Comparison of ENCODE assay signal across 9 mouse cellular contexts in genomic region chr6:104028439-104029091, GRCm38 (mm10).
DNase-seq lines count a peak whose midpoint lies in the region; ATAC-seq lines count a peak whose summit lies in the region.
"Had no signal": no experiment of that assay in that cellular context is flagged by ENCODE, and none has a peak within 500 bp of the region (broad histone marks: within the 10 kb centered on the region; RNA-seq: fewer than 3 reads in every experiment).

No protein-coding gene starts in this region.

- H3K36me3 ChIP-seq in hindbrain, embryonic 14.5 days (replicated peaks; ENCODE audit: control insufficient read depth, insufficient read depth) = no peaks in the 10 kb centered on the region

- H3K27ac ChIP-seq in hindbrain, embryonic 14.5 days = no peak overlapping the region

- no peak for ATAC-seq in CD4-positive, CD25-positive, alpha-beta regulatory T cell, adult 4 months
- peak; percentile 66 for ATAC-seq in hindbrain, embryonic 14.5 days (ENCODE audit: low FRiP score)
- peak; percentile 83 for ATAC-seq in megakaryocyte progenitor cell, adult 5-6 weeks (replicated peaks; ENCODE audit: poor library complexity)

- no peak overlapping the region for H3K9ac ChIP-seq in hindbrain, embryonic 14.5 days

- DNase-seq in CD4-positive, CD25-positive, alpha-beta regulatory T cell, adult 2 months (ENCODE audit: low read depth, low spot score) = peak; percentile 2
- peak; percentile 71 for DNase-seq in adrenal gland, postnatal 14 days
- DNase-seq in embryo, embryonic 9.5 days (ENCODE audit: extremely low spot score) = peak; percentile 71
- DNase-seq in hindbrain, embryonic 14.5 days (ENCODE audit: low spot score) = peak; percentile 93
- DNase-seq in layer of hippocampus, postnatal 36 days = peak; percentile 67 to 74
- DNase-seq in right cerebral cortex, postnatal 4 days = peak; percentile 97

- H3K4me1 ChIP-seq in hindbrain, embryonic 14.5 days (replicated peaks; ENCODE audit: control insufficient read depth, insufficient read depth, low read length) = 0 out of 2 replicates have a peak, but pooled peaks cover 6% of the 10 kb centered on the region
- H3K4me1 ChIP-seq: megakaryocyte, embryonic 14.5 days had no signal

- peak overlapping the region; percentile 33 for H3K4me2 ChIP-seq in hindbrain, embryonic 14.5 days (replicated peaks)

- 8% methylated on average over 9 of the region's 9 CpGs for WGBS in hindbrain, embryonic 14.5 days

- H3K9me3 ChIP-seq in hindbrain, embryonic 14.5 days (ENCODE audit: control insufficient read depth, low read length) = no peaks in the 10 kb centered on the region
- H3K9me3 ChIP-seq: megakaryocyte, embryonic 14.5 days had no signal

- no peaks in the 10 kb centered on the region for H3K27me3 ChIP-seq in hindbrain, embryonic 14.5 days (ENCODE audit: control insufficient read depth, insufficient read depth, low read length)
- H3K27me3 ChIP-seq: megakaryocyte, embryonic 14.5 days had no signal

- no peak overlapping the region for H3K4me3 ChIP-seq in hindbrain, embryonic 14.5 days (replicated peaks; ENCODE audit: low read length)
- H3K4me3 ChIP-seq: megakaryocyte, embryonic 14.5 days had no signal

Comparison
In these comparisons a context has a peak if more than half of its experiments do, and no peak if none do; other contexts are left out.
1. DNase-seq: peak in every context shown above with its lines; median percentile 97 in right cerebral cortex, postnatal 4 days; 93 in hindbrain, embryonic 14.5 days; 71 in adrenal gland, postnatal 14 days; 71 in embryo, embryonic 9.5 days; 70 in layer of hippocampus, postnatal 36 days; 2 in CD4-positive, CD25-positive, alpha-beta regulatory T cell, adult 2 months.